Mouse (Mus musculus) heart, postnatal 0 days (tissue): Measurements from ENCODE around the gene Sft2d2.

Experiments used
- CTCF ChIP-seq: IDR thresholded peaks from 2 replicates; pipeline ENCODE4 v1.5.1; 2016; ENCODE audit warnings: antibody characterized with exemption, control low read depth, low read depth
- EP300 ChIP-seq: IDR thresholded peaks from 2 replicates; pipeline ENCODE4 v1.6.1; 2016; ENCODE audit warnings: antibody characterized with exemption, low read depth

DNA sequence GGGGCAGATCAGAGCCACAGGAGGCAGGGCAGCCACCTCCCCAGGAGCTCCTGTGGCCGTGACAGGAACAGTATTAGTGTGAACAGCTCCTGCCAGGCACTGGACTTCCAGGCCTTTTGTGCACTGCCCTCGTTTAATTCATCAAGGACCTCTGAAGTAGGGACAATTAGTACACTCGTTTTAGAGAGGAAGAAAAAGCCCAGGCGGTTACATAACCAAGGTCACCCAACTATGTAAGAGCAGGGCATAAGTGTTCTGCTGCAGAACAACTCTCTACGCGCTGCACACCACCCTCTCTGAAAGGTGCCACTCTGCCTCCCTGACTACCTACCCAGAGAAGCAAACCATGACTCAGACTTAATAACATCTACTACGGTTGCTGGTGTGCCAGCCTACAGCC, 9.1 kb downstream of the Sft2d2 start:
- TF ChIP-seq CTCF (no peak), EP300 (no peak)
